Mouse (Mus musculus): Measurements from ENCODE around the gene Ndufb10. TPM values are rescaled to one million over a fixed set of nuclear protein-coding genes. Genes with fewer than 3 reads are reported as not detected.

Ndufb10 gene
- polyA plus RNA-seq, 1 experiment from 2014 or later, result 223 TPM

DNA sequence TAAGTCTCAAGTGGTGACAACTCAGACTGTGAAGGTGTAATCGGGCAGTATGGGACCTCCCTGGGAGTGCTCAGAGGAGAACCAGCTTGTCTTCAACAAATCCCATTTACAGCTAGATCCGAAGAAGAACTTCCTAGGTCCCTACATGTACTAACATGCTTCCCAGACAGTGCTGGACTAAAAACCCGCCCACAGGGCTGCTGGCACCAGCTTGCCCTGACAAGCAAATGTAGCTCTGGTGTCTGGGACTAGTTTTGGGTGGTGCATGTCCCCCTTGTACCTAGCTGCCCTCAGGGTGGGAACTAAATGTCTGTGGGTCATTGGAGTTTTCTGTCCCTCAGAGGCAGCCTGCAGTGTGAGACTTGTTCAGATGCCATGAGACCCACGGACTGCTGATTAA is 27.2 kb upstream of the Ndufb10 start:
- Histone ChIP-seq H3K4me2 (replicated peaks; ENCODE audit: low read depth, low read length) (no peak overlapping the region), H3K4me3 (ENCODE audit: low read depth, low read length) (no peak overlapping the region), H3K9me3 (ENCODE audit: control insufficient read depth, low read length) (no peaks in the 10 kb centered on the region), H3K9ac (ENCODE audit: low read depth, low read length) (no peak overlapping the region), H3K27me3 (ENCODE audit: control insufficient read depth, insufficient read depth, low read length) (peaks cover 54% of the 10 kb centered on the region), H3K4me1 (replicated peaks; ENCODE audit: control insufficient read depth, insufficient read depth, low read length) (peaks cover 9% of the 10 kb centered on the region), H3K27ac (ENCODE audit: low read depth, low read length) (no peak overlapping the region), H3K36me3 (ENCODE audit: control insufficient read depth, insufficient read depth, low read length) (no peaks in the 10 kb centered on the region)
- 23% methylated on average over 4 of the region's 4 CpGs for WGBS
- ATAC-seq (ENCODE audit: low FRiP score), result no peak
- no peak for DNase-seq (ENCODE audit: low spot score)

GRCm38 (mm10) chr17:24746986-24747385 is 22.7 kb upstream of the Ndufb10 start:
- H3K4me3 ChIP-seq (ENCODE audit: low read depth, low read length), result no peak overlapping the region
- ATAC-seq (ENCODE audit: low FRiP score) (no peak), DNase-seq (ENCODE audit: low spot score) (no peak)
- H3K36me3 ChIP-seq (ENCODE audit: control insufficient read depth, insufficient read depth, low read length), result no peaks in the 10 kb centered on the region
- H3K9ac ChIP-seq (ENCODE audit: low read depth, low read length), result no peak overlapping the region
- H3K27ac ChIP-seq (ENCODE audit: low read depth, low read length), result no peak overlapping the region
- no peaks in the 10 kb centered on the region for H3K4me1 ChIP-seq (replicated peaks; ENCODE audit: control insufficient read depth, insufficient read depth, low read length)
- WGBS, result 49% methylated on average over 4 of the region's 4 CpGs
- peaks cover 23% of the 10 kb centered on the region for H3K27me3 ChIP-seq (ENCODE audit: control insufficient read depth, insufficient read depth, low read length)
- H3K9me3 ChIP-seq (ENCODE audit: control insufficient read depth, low read length), result no peaks in the 10 kb centered on the region
- no peak overlapping the region for H3K4me2 ChIP-seq (replicated peaks; ENCODE audit: low read depth, low read length)

GRCm38 (mm10) chr17:24745526-24746497 is 21.5 kb upstream of the Ndufb10 start:
- 21% methylated on average over 7 of the region's 7 CpGs for WGBS
- peak; percentile 90 for DNase-seq (ENCODE audit: low spot score)

GRCm38 (mm10) chr17:24744381-24744780 is 20.1 kb upstream of the Ndufb10 start:
- Histone ChIP-seq H3K9ac (ENCODE audit: low read depth, low read length) (no peak overlapping the region), H3K27ac (ENCODE audit: low read depth, low read length) (no peak overlapping the region), H3K4me1 (replicated peaks; ENCODE audit: control insufficient read depth, insufficient read depth, low read length) (no peaks in the 10 kb centered on the region), H3K27me3 (ENCODE audit: control insufficient read depth, insufficient read depth, low read length) (peaks cover 4% of the 10 kb centered on the region; the same call in 1 of the 2 replicates), H3K9me3 (ENCODE audit: control insufficient read depth, low read length) (no peaks in the 10 kb centered on the region), H3K36me3 (ENCODE audit: control insufficient read depth, insufficient read depth, low read length) (no peaks in the 10 kb centered on the region), H3K4me3 (ENCODE audit: low read depth, low read length) (no peak overlapping the region), H3K4me2 (replicated peaks; ENCODE audit: low read depth, low read length) (no peak overlapping the region)
- ATAC-seq (ENCODE audit: low FRiP score), result no peak
- WGBS, result 73% methylated on average over 3 of the region's 3 CpGs
- DNase-seq (ENCODE audit: low spot score), result no peak

More at GRCm38 (mm10) chr17:24745526-24746497, 21.5 kb upstream of the Ndufb10 start:
- Histone ChIP-seq H3K36me3 (ENCODE audit: control insufficient read depth, insufficient read depth, low read length) (no peaks in the 10 kb centered on the region), H3K27me3 (ENCODE audit: control insufficient read depth, insufficient read depth, low read length) (peaks cover 12% of the 10 kb centered on the region), H3K9me3 (ENCODE audit: control insufficient read depth, low read length) (no peaks in the 10 kb centered on the region), H3K4me1 (replicated peaks; ENCODE audit: control insufficient read depth, insufficient read depth, low read length) (no peaks in the 10 kb centered on the region), H3K27ac (ENCODE audit: low read depth, low read length) (no peak overlapping the region), H3K4me2 (replicated peaks; ENCODE audit: low read depth, low read length) (no peak overlapping the region), H3K9ac (ENCODE audit: low read depth, low read length) (no peak overlapping the region), H3K4me3 (ENCODE audit: low read depth, low read length) (no peak overlapping the region)
- ATAC-seq (ENCODE audit: low FRiP score), result peak; percentile 45; the same call in 1 of the 2 replicates

GRCm38 (mm10) chr17:24743896-24744295 is 19.6 kb upstream of the Ndufb10 start:
- H3K4me2 ChIP-seq (replicated peaks; ENCODE audit: low read depth, low read length), result no peak overlapping the region
- no peaks in the 10 kb centered on the region for H3K9me3 ChIP-seq (ENCODE audit: control insufficient read depth, low read length)
- WGBS, result 77% methylated on average over 5 of the region's 5 CpGs
- H3K4me1 ChIP-seq (replicated peaks; ENCODE audit: control insufficient read depth, insufficient read depth, low read length), result no peaks in the 10 kb centered on the region
- no peak overlapping the region for H3K4me3 ChIP-seq (ENCODE audit: low read depth, low read length)
- H3K36me3 ChIP-seq (ENCODE audit: control insufficient read depth, insufficient read depth, low read length), result no peaks in the 10 kb centered on the region
- ATAC-seq (ENCODE audit: low FRiP score) (no peak), DNase-seq (ENCODE audit: low spot score) (no peak)
- H3K27ac ChIP-seq (ENCODE audit: low read depth, low read length), result no peak overlapping the region
- no peak overlapping the region for H3K9ac ChIP-seq (ENCODE audit: low read depth, low read length)
- H3K27me3 ChIP-seq (ENCODE audit: control insufficient read depth, insufficient read depth, low read length), result 0 out of 2 replicates have a peak, but pooled peaks cover 3% of the 10 kb centered on the region

DNA sequence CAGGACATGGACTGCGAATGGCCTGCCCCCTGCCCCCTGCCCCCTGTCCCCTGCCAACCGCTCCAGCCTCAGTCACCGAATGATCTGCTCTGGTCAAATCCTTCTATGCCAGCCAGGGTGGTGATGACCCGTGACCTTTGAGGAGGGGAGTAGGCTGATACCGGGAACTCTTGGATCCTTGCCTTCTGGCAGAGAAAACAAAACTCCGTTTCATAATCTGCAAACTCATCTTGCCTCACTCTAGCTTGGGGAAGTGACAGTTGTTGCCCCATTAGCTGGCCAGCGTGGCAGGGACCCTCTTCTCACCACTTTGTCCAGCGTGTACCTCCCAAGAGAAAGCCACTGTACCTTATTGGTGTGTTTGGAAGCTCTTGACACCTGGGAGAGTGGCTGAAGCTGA is 18.0 kb upstream of the Ndufb10 start:
- no peaks in the 10 kb centered on the region for H3K36me3 ChIP-seq (ENCODE audit: control insufficient read depth, insufficient read depth, low read length)
- no peak overlapping the region for H3K27ac ChIP-seq (ENCODE audit: low read depth, low read length)
- no peak overlapping the region for H3K9ac ChIP-seq (ENCODE audit: low read depth, low read length)
- WGBS, result 85% methylated on average over 8 of the region's 8 CpGs
- no peaks in the 10 kb centered on the region for H3K9me3 ChIP-seq (ENCODE audit: control insufficient read depth, low read length)
- 0 out of 2 replicates have a peak, but pooled peaks cover 3% of the 10 kb centered on the region for H3K27me3 ChIP-seq (ENCODE audit: control insufficient read depth, insufficient read depth, low read length)
- no peak for ATAC-seq (ENCODE audit: low FRiP score)
- no peak overlapping the region for H3K4me2 ChIP-seq (replicated peaks; ENCODE audit: low read depth, low read length)
- DNase-seq (ENCODE audit: low spot score), result no peak
- no peak overlapping the region for H3K4me3 ChIP-seq (ENCODE audit: low read depth, low read length)
- no peaks in the 10 kb centered on the region for H3K4me1 ChIP-seq (replicated peaks; ENCODE audit: control insufficient read depth, insufficient read depth, low read length)

DNA sequence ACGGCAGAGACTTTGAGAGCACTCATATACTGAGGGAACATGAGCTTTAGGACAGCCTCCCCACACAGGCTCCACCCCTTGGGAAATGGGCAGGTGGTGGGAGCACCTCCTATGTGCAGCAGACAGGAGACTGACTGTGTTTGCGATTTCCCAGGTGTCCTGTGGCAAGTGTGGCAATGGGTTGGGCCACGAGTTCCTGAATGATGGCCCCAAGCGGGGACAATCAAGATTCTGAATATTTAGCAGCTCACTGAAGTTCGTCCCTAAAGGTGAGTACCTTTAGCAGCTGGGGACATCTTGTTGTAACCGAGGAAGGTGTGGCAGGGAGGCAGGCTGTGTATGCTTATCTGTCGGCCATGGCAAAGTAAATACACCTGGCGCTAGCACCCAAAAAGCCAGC is 15.6 kb upstream of the Ndufb10 start:
- DNase-seq (ENCODE audit: low spot score), result no peak
- Histone ChIP-seq H3K9ac (ENCODE audit: low read depth, low read length) (no peak overlapping the region), H3K9me3 (ENCODE audit: control insufficient read depth, low read length) (no peaks in the 10 kb centered on the region), H3K4me2 (replicated peaks; ENCODE audit: low read depth, low read length) (no peak overlapping the region), H3K27ac (ENCODE audit: low read depth, low read length) (no peak overlapping the region), H3K36me3 (ENCODE audit: control insufficient read depth, insufficient read depth, low read length) (no peaks in the 10 kb centered on the region), H3K4me1 (replicated peaks; ENCODE audit: control insufficient read depth, insufficient read depth, low read length) (peaks cover 3% of the 10 kb centered on the region), H3K4me3 (ENCODE audit: low read depth, low read length) (no peak overlapping the region), H3K27me3 (ENCODE audit: control insufficient read depth, insufficient read depth, low read length) (no peaks in the 10 kb centered on the region)
- no peak for ATAC-seq (ENCODE audit: low FRiP score)
- WGBS, result 79% methylated on average over 8 of the region's 8 CpGs

DNA sequence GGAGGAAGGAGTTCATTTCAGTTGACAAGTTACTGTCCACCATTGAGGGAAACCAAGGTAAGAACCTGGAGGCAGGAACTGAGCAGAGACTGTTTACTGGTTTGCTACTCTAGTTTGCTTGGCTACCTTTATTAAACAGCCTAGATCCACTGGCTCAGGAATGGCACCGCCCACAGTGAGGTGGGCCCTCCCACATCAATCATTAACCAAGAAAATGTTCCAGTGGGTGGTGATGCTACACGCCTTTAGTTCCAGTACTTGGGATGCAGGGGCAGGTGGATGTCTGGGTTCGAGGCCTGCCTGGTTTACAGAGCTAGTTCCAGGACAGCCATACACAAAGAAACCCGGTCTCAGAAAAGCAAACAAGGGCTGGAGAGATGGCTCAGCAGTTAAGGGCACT is 14.0 kb upstream of the Ndufb10 start:
- Histone ChIP-seq H3K27me3 (ENCODE audit: control insufficient read depth, insufficient read depth, low read length) (no peaks in the 10 kb centered on the region), H3K36me3 (ENCODE audit: control insufficient read depth, insufficient read depth, low read length) (no peaks in the 10 kb centered on the region), H3K4me2 (replicated peaks; ENCODE audit: low read depth, low read length) (no peak overlapping the region), H3K9me3 (ENCODE audit: control insufficient read depth, low read length) (no peaks in the 10 kb centered on the region), H3K4me3 (ENCODE audit: low read depth, low read length) (no peak overlapping the region), H3K9ac (ENCODE audit: low read depth, low read length) (no peak overlapping the region), H3K27ac (ENCODE audit: low read depth, low read length) (no peak overlapping the region), H3K4me1 (replicated peaks; ENCODE audit: control insufficient read depth, insufficient read depth, low read length) (peaks cover 3% of the 10 kb centered on the region)
- DNase-seq (ENCODE audit: low spot score) (no peak), ATAC-seq (ENCODE audit: low FRiP score) (no peak)
- WGBS, result 82% methylated on average over 4 of the region's 4 CpGs
